Mouse (Mus musculus): ENCODE measurements around the gene Ccdc30. TPM values are rescaled to one million over a fixed set of nuclear protein-coding genes. Genes with fewer than 3 reads are reported as not detected.
A peak's percentile ranks its signal among the peaks of the same experiment; 100 is the strongest.
"Not testable (repeated sequence)": the region's sequence is repeated elsewhere in the genome, so short reads cannot be mapped to it uniquely, and the experiment has no call there.

The Ccdc30 gene
- polyA plus RNA-seq, 1 experiment from 2014 or later: 17.9 TPM

- WGBS: 88% methylated on average over 2 of the region's 2 CpGs
- H3K9ac ChIP-seq: no peak overlapping the region
- H3K36me3 ChIP-seq: no peaks in the 10 kb centered on the region
- H3K4me2 ChIP-seq: no peak overlapping the region
- no peaks in the 10 kb centered on the region for H3K27me3 ChIP-seq
- H3K9me3 ChIP-seq: no peaks in the 10 kb centered on the region
- no peak overlapping the region for H3K4me3 ChIP-seq
- H3K4me1 ChIP-seq (replicated peaks): peaks cover 12% of the 10 kb centered on the region
- ATAC-seq (ENCODE audit: low read depth): no peak
- H3K27ac ChIP-seq (replicated peaks): no peak overlapping the region
Measured at GRCm38 (mm10) chr4:119297361-119297760, 118.0 kb downstream of the Ccdc30 start.

GRCm38 (mm10) chr4:119295134-119295453 is 120.2 kb downstream of the Ccdc30 start:
- 7% methylated on average over 6 of the region's 6 CpGs for WGBS
- peak overlapping the region; percentile 68 for H3K4me2 ChIP-seq
- peak overlapping the region; percentile 75 for H3K9ac ChIP-seq
- no peak for ATAC-seq (ENCODE audit: low read depth)
- no peaks in the 10 kb centered on the region for H3K27me3 ChIP-seq
- H3K4me1 ChIP-seq (replicated peaks): peaks cover 34% of the 10 kb centered on the region
- H3K9me3 ChIP-seq: no peaks in the 10 kb centered on the region
- peaks cover 6% of the 10 kb centered on the region; the same call in 1 of the 2 replicates for H3K36me3 ChIP-seq
- peak overlapping the region; percentile 94 for H3K27ac ChIP-seq (replicated peaks)
- H3K4me3 ChIP-seq: peak overlapping the region; percentile 97

GRCm38 (mm10) chr4:119294415-119295133 is 120.7 kb downstream of the Ccdc30 start, which contains the start of gene Ybx1:
Ybx1 (minus strand) TSS chr4:119294604.
- peak within 1 kb of the TSS; percentile 94 for H3K27ac ChIP-seq (replicated peaks)
- ATAC-seq (ENCODE audit: low read depth): peak; percentile 99
- peak within 1 kb of the TSS; percentile 76 for H3K4me2 ChIP-seq
- H3K27me3 ChIP-seq: no peaks in the 10 kb centered on the region
- no peaks in the 10 kb centered on the region for H3K9me3 ChIP-seq
- peaks cover 39% of the 10 kb centered on the region for H3K4me1 ChIP-seq (replicated peaks)
- peaks cover 6% of the 10 kb centered on the region; the same call in 1 of the 2 replicates for H3K36me3 ChIP-seq
- H3K9ac ChIP-seq: peak within 1 kb of the TSS; percentile 95
- under 1% methylated on average over 61 of the region's 61 CpGs for WGBS
- H3K4me3 ChIP-seq: peak within 1 kb of the TSS; percentile 97

- peak; percentile 29 for ATAC-seq (ENCODE audit: low read depth)
- under 1% methylated on average over 54 of the region's 80 CpGs for WGBS
- H3K4me3 ChIP-seq: peak overlapping the region; percentile 97
Measured at GRCm38 (mm10) chr4:119293574-119294258, 121.6 kb downstream of the Ccdc30 start.

GRCm38 (mm10) chr4:119292771-119293573 is 122.3 kb downstream of the Ccdc30 start:
- Histone ChIP-seq H3K9ac (peak overlapping the region; percentile 95), H3K27me3 (no peaks in the 10 kb centered on the region), H3K36me3 (peaks cover 10% of the 10 kb centered on the region; the same call in 1 of the 2 replicates), H3K4me3 (peak overlapping the region; percentile 97), H3K4me1 (replicated peaks) (peaks cover 45% of the 10 kb centered on the region), H3K4me2 (peak overlapping the region; percentile 76), H3K27ac (replicated peaks) (peak overlapping the region; percentile 94), H3K9me3 (no peaks in the 10 kb centered on the region)
- WGBS: 1% methylated on average over 24 of the region's 24 CpGs
- ATAC-seq (ENCODE audit: low read depth): peak; percentile 23; the same call in 1 of the 2 replicates

More at GRCm38 (mm10) chr4:119293574-119294258, 121.6 kb downstream of the Ccdc30 start:
- H3K9ac ChIP-seq: peak overlapping the region; percentile 95
- peak overlapping the region; percentile 76 for H3K4me2 ChIP-seq
- H3K4me1 ChIP-seq (replicated peaks): peaks cover 40% of the 10 kb centered on the region
- peak overlapping the region; percentile 94 for H3K27ac ChIP-seq (replicated peaks)
- H3K27me3 ChIP-seq: no peaks in the 10 kb centered on the region
- H3K9me3 ChIP-seq: no peaks in the 10 kb centered on the region
- peaks cover 10% of the 10 kb centered on the region; the same call in 1 of the 2 replicates for H3K36me3 ChIP-seq

- Histone ChIP-seq H3K4me1 (replicated peaks) (peaks cover 52% of the 10 kb centered on the region), H3K27me3 (no peaks in the 10 kb centered on the region), H3K36me3 (peaks cover 10% of the 10 kb centered on the region; the same call in 1 of the 2 replicates), H3K4me3 (peak overlapping the region; percentile 97), H3K4me2 (peak overlapping the region; percentile 76), H3K9me3 (no peaks in the 10 kb centered on the region), H3K27ac (replicated peaks) (no peak overlapping the region; the same call in 1 of the 2 replicates), H3K9ac (peak overlapping the region; percentile 95)
- WGBS: 61% methylated on average over 1 of the region's 1 CpGs
- no peak for ATAC-seq (ENCODE audit: low read depth)
Measured at GRCm38 (mm10) chr4:119291921-119292320, 123.4 kb downstream of the Ccdc30 start.

- H3K27me3 ChIP-seq: no peaks in the 10 kb centered on the region
- H3K4me1 ChIP-seq (replicated peaks): peaks cover 30% of the 10 kb centered on the region
- H3K9ac ChIP-seq: no peak overlapping the region
- no peak overlapping the region for H3K27ac ChIP-seq (replicated peaks)
- H3K36me3 ChIP-seq: peaks cover 52% of the 10 kb centered on the region
- H3K9me3 ChIP-seq: no peaks in the 10 kb centered on the region
- no peak for ATAC-seq (ENCODE audit: low read depth)
- no peak overlapping the region for H3K4me3 ChIP-seq
- H3K4me2 ChIP-seq: no peak overlapping the region
- 89% methylated on average over 2 of the region's 2 CpGs for WGBS
Measured at GRCm38 (mm10) chr4:119285336-119285735, 130.0 kb downstream of the Ccdc30 start.

- WGBS: 89% methylated on average over 1 of the region's 1 CpGs
- no peaks in the 10 kb centered on the region for H3K9me3 ChIP-seq
- H3K4me2 ChIP-seq: no peak overlapping the region
- peaks cover 57% of the 10 kb centered on the region for H3K36me3 ChIP-seq
- no peak for ATAC-seq (ENCODE audit: low read depth)
- H3K4me1 ChIP-seq (replicated peaks): peaks cover 25% of the 10 kb centered on the region
- no peak overlapping the region for H3K4me3 ChIP-seq
- no peak overlapping the region for H3K27ac ChIP-seq (replicated peaks)
- H3K27me3 ChIP-seq: no peaks in the 10 kb centered on the region
- no peak overlapping the region for H3K9ac ChIP-seq
Measured at GRCm38 (mm10) chr4:119284861-119285260, 130.5 kb downstream of the Ccdc30 start.

GRCm38 (mm10) chr4:119278784-119279183 is 136.5 kb downstream of the Ccdc30 start:
- H3K36me3 ChIP-seq: peaks cover 94% of the 10 kb centered on the region
- not testable (repeated sequence) for H3K4me3 ChIP-seq; H3K27ac ChIP-seq (replicated peaks); H3K4me2 ChIP-seq; H3K9ac ChIP-seq; H3K9me3 ChIP-seq; H3K27me3 ChIP-seq; ATAC-seq (ENCODE audit: low read depth); H3K4me1 ChIP-seq (replicated peaks)
- WGBS: 91% methylated on average over 15 of the region's 15 CpGs

GRCm38 (mm10) chr4:119275726-119276125 is 139.6 kb downstream of the Ccdc30 start:
- no peaks in the 10 kb centered on the region for H3K4me1 ChIP-seq (replicated peaks)
- H3K27ac ChIP-seq (replicated peaks): no peak overlapping the region
- H3K36me3 ChIP-seq: peaks cover 93% of the 10 kb centered on the region
- no peak overlapping the region for H3K9ac ChIP-seq
- H3K4me2 ChIP-seq: no peak overlapping the region
- H3K27me3 ChIP-seq: no peaks in the 10 kb centered on the region
- 87% methylated on average over 2 of the region's 2 CpGs for WGBS
- no peak for ATAC-seq (ENCODE audit: low read depth)
- no peaks in the 10 kb centered on the region for H3K9me3 ChIP-seq
- H3K4me3 ChIP-seq: no peak overlapping the region

GRCm38 (mm10) chr4:119275226-119275625 is 140.1 kb downstream of the Ccdc30 start:
- Histone ChIP-seq H3K4me2 (no peak overlapping the region), H3K27ac (replicated peaks) (no peak overlapping the region), H3K9ac (no peak overlapping the region), H3K9me3 (no peaks in the 10 kb centered on the region), H3K4me3 (no peak overlapping the region), H3K27me3 (no peaks in the 10 kb centered on the region), H3K4me1 (replicated peaks) (no peaks in the 10 kb centered on the region), H3K36me3 (peaks cover 94% of the 10 kb centered on the region)
- ATAC-seq (ENCODE audit: low read depth): no peak
- WGBS: 86% methylated on average over 2 of the region's 2 CpGs

- Histone ChIP-seq H3K27me3 (no peaks in the 10 kb centered on the region), H3K4me3 (no peak overlapping the region), H3K27ac (replicated peaks) (no peak overlapping the region), H3K9me3 (no peaks in the 10 kb centered on the region), H3K36me3 (peaks cover 94% of the 10 kb centered on the region), H3K4me2 (no peak overlapping the region), H3K9ac (no peak overlapping the region), H3K4me1 (replicated peaks) (no peaks in the 10 kb centered on the region)
- ATAC-seq (ENCODE audit: low read depth): no peak
- WGBS: 86% methylated on average over 1 of the region's 1 CpGs
Measured at GRCm38 (mm10) chr4:119274627-119275026, 140.7 kb downstream of the Ccdc30 start.
